Mouse (Mus musculus) erythroblast, adult 5-6 weeks (primary cell): ENCODE measurements around the gene Sdk2. TPM values are rescaled to one million over a fixed set of nuclear protein-coding genes. Genes with fewer than 3 reads are reported as not detected.

Experiments
- ATAC-seq: replicated peaks from 2 replicates; pipeline ENCODE4 v1.8.0; 2016; ENCODE audit warnings: moderate number of reproducible peaks, mild to moderate bottlenecking, moderate TSS enrichment, inconsistent platforms; ENCODE audit not compliant: poor library complexity, low FRiP score, severe bottlenecking
- total RNA-seq, 2 experiments: library from RNA; stranded (forward) in 1 of 2; stranded (reverse) in 1 of 2; fragments of 150-400 nt in 1 of 2; fragments of 200-764, 138-1000 nt in 1 of 2; gene quantifications; 2 replicates each; pipeline versions ENCODE4 v1.2.3 to v1.2.4; 2015 to 2017; ENCODE audit warnings: low replicate concordance in 2 of 2

The Sdk2 gene
- total RNA-seq, 2 experiments from 2014 or later, result not detected

- no peak for ATAC-seq
These were observed 264.4 kb downstream of the Sdk2 start for GRCm38 (mm10) chr11:113802456-113802855.

- no peak for ATAC-seq
These were observed 266.8 kb downstream of the Sdk2 start for GRCm38 (mm10) chr11:113800026-113800425.

- peak; percentile 60 for ATAC-seq
These were observed 267.8 kb downstream of the Sdk2 start for GRCm38 (mm10) chr11:113799041-113799447.

GRCm38 (mm10) chr11:113798011-113798410 is 268.8 kb downstream of the Sdk2 start:
- 0 out of 2 replicates have a peak, but pooled peaks have one; percentile 24 for ATAC-seq

GRCm38 (mm10) chr11:113797014-113797983 is 269.5 kb downstream of the Sdk2 start:
- no peak for ATAC-seq

- ATAC-seq, result no peak
These were observed 271.0 kb downstream of the Sdk2 start for GRCm38 (mm10) chr11:113795846-113796245.

- ATAC-seq, result no peak
These were observed 275.3 kb downstream of the Sdk2 start for GRCm38 (mm10) chr11:113791357-113792215.

GRCm38 (mm10) chr11:113789101-113789500 is 277.7 kb downstream of the Sdk2 start:
- ATAC-seq, result no peak

GRCm38 (mm10) chr11:113788183-113788789 is 278.6 kb downstream of the Sdk2 start:
- peak; percentile 76 for ATAC-seq

GRCm38 (mm10) chr11:113787432-113788182 is 279.2 kb downstream of the Sdk2 start:
- no peak for ATAC-seq

GRCm38 (mm10) chr11:113787009-113787408 is 279.8 kb downstream of the Sdk2 start:
- no peak for ATAC-seq

- no peak for ATAC-seq
These were observed 280.5 kb downstream of the Sdk2 start for GRCm38 (mm10) chr11:113786395-113786794.

GRCm38 (mm10) chr11:113785406-113786171 is 281.3 kb downstream of the Sdk2 start:
- ATAC-seq, result peak; percentile 54

- no peak for ATAC-seq
These were observed 282.0 kb downstream of the Sdk2 start for GRCm38 (mm10) chr11:113784656-113785396.

- ATAC-seq, result no peak
These were observed 284.4 kb downstream of the Sdk2 start for GRCm38 (mm10) chr11:113782496-113782895.

- no peak for ATAC-seq
These were observed 284.8 kb downstream of the Sdk2 start for GRCm38 (mm10) chr11:113782006-113782405.

- no peak for ATAC-seq
These were observed 287.2 kb downstream of the Sdk2 start for GRCm38 (mm10) chr11:113779680-113780041.
